Mouse (Mus musculus): Measurements from ENCODE around the gene Gcgr. TPM values are rescaled to one million over a fixed set of nuclear protein-coding genes. Genes with fewer than 3 reads are reported as not detected.
"Not testable (repeated sequence)": the region's sequence is repeated elsewhere in the genome, so short reads cannot be mapped to it uniquely, and the experiment has no call there.

Gcgr gene
- polyA plus RNA-seq, 2 experiments = 4.9 to 11.2 TPM

- no peaks in the 10 kb centered on the region for H3K27me3 ChIP-seq (ENCODE audit: control insufficient read depth, insufficient read depth, low read length)
- peaks cover 21% of the 10 kb centered on the region for H3K4me1 ChIP-seq (ENCODE audit: control insufficient read depth, insufficient read depth, low read length)
- H3K9ac ChIP-seq (ENCODE audit: low read depth, low read length, severe bottlenecking) = peak overlapping the region; percentile 85
- ATAC-seq (ENCODE audit: low FRiP score, low read depth) = no peak
- TF ChIP-seq POLR2A (IDR thresholded peaks at IDR 0.05; ENCODE audit: borderline replicate concordance, extremely low read depth, insufficient read depth, insufficient read length) = no peak
- peak overlapping the region; percentile 82 for H3K4me3 ChIP-seq (replicated peaks; ENCODE audit: low read length)
- 69% methylated on average over 8 of the region's 8 CpGs for WGBS
- no peaks in the 10 kb centered on the region for H3K9me3 ChIP-seq (ENCODE audit: control insufficient read depth, low read length)
- peak overlapping the region; percentile 93 for H3K27ac ChIP-seq (replicated peaks; ENCODE audit: low read depth, low read length)
- H3K36me3 ChIP-seq (ENCODE audit: control insufficient read depth, insufficient read depth, low read length) = peaks cover 55% of the 10 kb centered on the region
- H3K4me2 ChIP-seq (replicated peaks; ENCODE audit: low read depth, low read length, severe bottlenecking) = peak overlapping the region; percentile 96
- no peak for DNase-seq (ENCODE audit: low spot score)
Observed at GRCm38 (mm10) chr11:120582268-120582981, 51.9 kb downstream of the Gcgr start.

GRCm38 (mm10) chr11:120582982-120583293 is 52.4 kb downstream of the Gcgr start:
- H3K9me3 ChIP-seq (ENCODE audit: control insufficient read depth, low read length); ATAC-seq (ENCODE audit: low FRiP score, low read depth); H3K9ac ChIP-seq (ENCODE audit: low read depth, low read length, severe bottlenecking); H3K4me2 ChIP-seq (replicated peaks; ENCODE audit: low read depth, low read length, severe bottlenecking); DNase-seq (ENCODE audit: low spot score); H3K27me3 ChIP-seq (ENCODE audit: control insufficient read depth, insufficient read depth, low read length); H3K27ac ChIP-seq (replicated peaks; ENCODE audit: low read depth, low read length); H3K4me3 ChIP-seq (replicated peaks; ENCODE audit: low read length): not testable (repeated sequence)
- H3K36me3 ChIP-seq (ENCODE audit: control insufficient read depth, insufficient read depth, low read length) = peaks cover 55% of the 10 kb centered on the region
- 85% methylated on average over 2 of the region's 2 CpGs for WGBS
- H3K4me1 ChIP-seq (ENCODE audit: control insufficient read depth, insufficient read depth, low read length) = peaks cover 21% of the 10 kb centered on the region

- Histone ChIP-seq H3K9me3 (ENCODE audit: control insufficient read depth, low read length) (no peaks in the 10 kb centered on the region), H3K36me3 (ENCODE audit: control insufficient read depth, insufficient read depth, low read length) (peaks cover 55% of the 10 kb centered on the region), H3K9ac (ENCODE audit: low read depth, low read length, severe bottlenecking) (no peak overlapping the region), H3K27me3 (ENCODE audit: control insufficient read depth, insufficient read depth, low read length) (no peaks in the 10 kb centered on the region), H3K27ac (replicated peaks; ENCODE audit: low read depth, low read length) (no peak overlapping the region), H3K4me3 (replicated peaks; ENCODE audit: low read length) (no peak overlapping the region), H3K4me2 (replicated peaks; ENCODE audit: low read depth, low read length, severe bottlenecking) (no peak overlapping the region), H3K4me1 (ENCODE audit: control insufficient read depth, insufficient read depth, low read length) (peaks cover 21% of the 10 kb centered on the region)
- no peak for ATAC-seq (ENCODE audit: low FRiP score, low read depth)
- DNase-seq (ENCODE audit: low spot score) = no peak
- no peak for TF ChIP-seq POLR2A (IDR thresholded peaks at IDR 0.05; ENCODE audit: borderline replicate concordance, extremely low read depth, insufficient read depth, insufficient read length)
- WGBS = 100% methylated on average over 1 of the region's 1 CpGs
Observed at GRCm38 (mm10) chr11:120583937-120584336, 53.4 kb downstream of the Gcgr start.

- DNase-seq (ENCODE audit: low spot score) (no peak), ATAC-seq (ENCODE audit: low FRiP score, low read depth) (no peak)
- no peak for TF ChIP-seq POLR2A (IDR thresholded peaks at IDR 0.05; ENCODE audit: borderline replicate concordance, extremely low read depth, insufficient read depth, insufficient read length)
- H3K4me3 ChIP-seq (replicated peaks; ENCODE audit: low read length) = no peak overlapping the region
- H3K27ac ChIP-seq (replicated peaks; ENCODE audit: low read depth, low read length) = no peak overlapping the region
- H3K4me2 ChIP-seq (replicated peaks; ENCODE audit: low read depth, low read length, severe bottlenecking) = no peak overlapping the region
- peaks cover 87% of the 10 kb centered on the region for H3K36me3 ChIP-seq (ENCODE audit: control insufficient read depth, insufficient read depth, low read length)
- no peak overlapping the region for H3K9ac ChIP-seq (ENCODE audit: low read depth, low read length, severe bottlenecking)
- H3K4me1 ChIP-seq (ENCODE audit: control insufficient read depth, insufficient read depth, low read length) = no peaks in the 10 kb centered on the region
- no peaks in the 10 kb centered on the region for H3K9me3 ChIP-seq (ENCODE audit: control insufficient read depth, low read length)
- whole genome bisulfite sequencing = 92% methylated on average over 6 of the region's 6 CpGs
- no peaks in the 10 kb centered on the region for H3K27me3 ChIP-seq (ENCODE audit: control insufficient read depth, insufficient read depth, low read length)
Observed at GRCm38 (mm10) chr11:120588531-120588930, 58.0 kb downstream of the Gcgr start.

Other genes with a start within 250 kb of the Gcgr start
Only the 30 nearest of the 31 such genes appear.
- gene Actg1, start 182.2 kb upstream of the Gcgr start, polyA plus RNA-seq (2012; rRNA removed) = 1,359 and 1,631 TPM in 2 replicates
- gene Actg1, start 182.2 kb upstream of the Gcgr start, polyA plus RNA-seq (2014; fragmentation: Nextera tagmentation; extraction: Ambion mirVana) = 2,223 and 2,513 TPM in 2 replicates
- 0.32 and 0.36 TPM in 2 replicates for gene Fscn2, start 169.2 kb upstream of the Gcgr start, polyA plus RNA-seq (2012; rRNA removed)
- gene Fscn2, start 169.2 kb upstream of the Gcgr start, polyA plus RNA-seq (2014; fragmentation: Nextera tagmentation; extraction: Ambion mirVana) = 0.88 and 1.6 TPM in 2 replicates
- 45.0 and 64.7 TPM in 2 replicates for gene Faap100, start 151.9 kb upstream of the Gcgr start, polyA plus RNA-seq (2012; rRNA removed)
- 33.9 and 42.0 TPM in 2 replicates for gene Faap100, start 151.9 kb upstream of the Gcgr start, polyA plus RNA-seq (2014; fragmentation: Nextera tagmentation; extraction: Ambion mirVana)
- gene Nploc4, start 93.0 kb upstream of the Gcgr start, polyA plus RNA-seq (2012; rRNA removed) = 51.5 and 59.2 TPM in 2 replicates
- gene Nploc4, start 93.0 kb upstream of the Gcgr start, polyA plus RNA-seq (2014; fragmentation: Nextera tagmentation; extraction: Ambion mirVana) = 38.8 and 41.8 TPM in 2 replicates
- gene Tspan10, start 88.1 kb upstream of the Gcgr start, polyA plus RNA-seq (2012; rRNA removed) = 0.20 and 0.23 TPM in 2 replicates
- gene Tspan10, start 88.1 kb upstream of the Gcgr start, polyA plus RNA-seq (2014; fragmentation: Nextera tagmentation; extraction: Ambion mirVana) = not detected in 2 replicates
- 0.31 and 0.70 TPM in 2 replicates for gene Pde6g, start 77.2 kb upstream of the Gcgr start, polyA plus RNA-seq (2012; rRNA removed)
- not detected in 2 replicates for gene Pde6g, start 77.2 kb upstream of the Gcgr start, polyA plus RNA-seq (2014; fragmentation: Nextera tagmentation; extraction: Ambion mirVana)
- gene Oxld1, start 72.6 kb upstream of the Gcgr start, polyA plus RNA-seq (2012; rRNA removed) = 12.3 and 14.7 TPM in 2 replicates
- 12.8 and 14.3 TPM in 2 replicates for gene Oxld1, start 72.6 kb upstream of the Gcgr start, polyA plus RNA-seq (2014; fragmentation: Nextera tagmentation; extraction: Ambion mirVana)
- 42.1 and 43.0 TPM in 2 replicates for gene Ccdc137, start 72.6 kb upstream of the Gcgr start, polyA plus RNA-seq (2012; rRNA removed)
- 29.2 TPM in 2 replicates for gene Ccdc137, start 72.6 kb upstream of the Gcgr start, polyA plus RNA-seq (2014; fragmentation: Nextera tagmentation; extraction: Ambion mirVana)
- gene Arl16, start 63.1 kb upstream of the Gcgr start, polyA plus RNA-seq (2012; rRNA removed) = 45.2 and 52.7 TPM in 2 replicates
- gene Arl16, start 63.1 kb upstream of the Gcgr start, polyA plus RNA-seq (2014; fragmentation: Nextera tagmentation; extraction: Ambion mirVana) = 48.9 and 49.7 TPM in 2 replicates
- 87.0 and 101 TPM in 2 replicates for gene Mrpl12, start 46.1 kb upstream of the Gcgr start, polyA plus RNA-seq (2012; rRNA removed)
- 127 and 142 TPM in 2 replicates for gene Mrpl12, start 46.1 kb upstream of the Gcgr start, polyA plus RNA-seq (2014; fragmentation: Nextera tagmentation; extraction: Ambion mirVana)
- gene Slc25a10, start 38.9 kb upstream of the Gcgr start, polyA plus RNA-seq (2012; rRNA removed) = 54.4 and 75.1 TPM in 2 replicates
- 44.1 and 44.4 TPM in 2 replicates for gene Slc25a10, start 38.9 kb upstream of the Gcgr start, polyA plus RNA-seq (2014; fragmentation: Nextera tagmentation; extraction: Ambion mirVana)
- gene Mcrip1, start 19.0 kb downstream of the Gcgr start, polyA plus RNA-seq (2012; rRNA removed) = 203 and 265 TPM in 2 replicates
- gene Mcrip1, start 19.0 kb downstream of the Gcgr start, polyA plus RNA-seq (2014; fragmentation: Nextera tagmentation; extraction: Ambion mirVana) = 271 and 274 TPM in 2 replicates
- 2.7 and 3.7 TPM in 2 replicates for gene Ppp1r27, start 20.4 kb downstream of the Gcgr start, polyA plus RNA-seq (2012; rRNA removed)
- 3.3 and 3.5 TPM in 2 replicates for gene Ppp1r27, start 20.4 kb downstream of the Gcgr start, polyA plus RNA-seq (2014; fragmentation: Nextera tagmentation; extraction: Ambion mirVana)
- gene P4hb, start 42.6 kb downstream of the Gcgr start, polyA plus RNA-seq (2012; rRNA removed) = 569 and 645 TPM in 2 replicates
- 968 and 988 TPM in 2 replicates for gene P4hb, start 42.6 kb downstream of the Gcgr start, polyA plus RNA-seq (2014; fragmentation: Nextera tagmentation; extraction: Ambion mirVana)
- gene Arhgdia, start 50.9 kb downstream of the Gcgr start, polyA plus RNA-seq (2012; rRNA removed) = 610 and 750 TPM in 2 replicates
- gene Arhgdia, start 50.9 kb downstream of the Gcgr start, polyA plus RNA-seq (2014; fragmentation: Nextera tagmentation; extraction: Ambion mirVana) = 566 and 572 TPM in 2 replicates
- 96.8 and 143 TPM in 2 replicates for gene Alyref, start 67.7 kb downstream of the Gcgr start, polyA plus RNA-seq (2012; rRNA removed)
- 478 TPM in 2 replicates for gene Alyref, start 67.7 kb downstream of the Gcgr start, polyA plus RNA-seq (2014; fragmentation: Nextera tagmentation; extraction: Ambion mirVana)
- 190 and 205 TPM in 2 replicates for gene Anapc11, start 67.7 kb downstream of the Gcgr start, polyA plus RNA-seq (2012; rRNA removed)
- gene Anapc11, start 67.7 kb downstream of the Gcgr start, polyA plus RNA-seq (2014; fragmentation: Nextera tagmentation; extraction: Ambion mirVana) = 248 and 254 TPM in 2 replicates
- gene Npb, start 77.8 kb downstream of the Gcgr start, polyA plus RNA-seq (2012; rRNA removed) = 2.1 and 3.3 TPM in 2 replicates
- 2.1 and 2.7 TPM in 2 replicates for gene Npb, start 77.8 kb downstream of the Gcgr start, polyA plus RNA-seq (2014; fragmentation: Nextera tagmentation; extraction: Ambion mirVana)
- 247 and 305 TPM in 2 replicates for gene Pcyt2, start 87.2 kb downstream of the Gcgr start, polyA plus RNA-seq (2012; rRNA removed)
- gene Pcyt2, start 87.2 kb downstream of the Gcgr start, polyA plus RNA-seq (2014; fragmentation: Nextera tagmentation; extraction: Ambion mirVana) = 101 and 119 TPM in 2 replicates
- 43.7 and 47.0 TPM in 2 replicates for gene Sirt7, start 94.5 kb downstream of the Gcgr start, polyA plus RNA-seq (2012; rRNA removed)
- gene Sirt7, start 94.5 kb downstream of the Gcgr start, polyA plus RNA-seq (2014; fragmentation: Nextera tagmentation; extraction: Ambion mirVana) = 27.5 and 28.9 TPM in 2 replicates
- 56.9 and 67.7 TPM in 2 replicates for gene Mafg, start 102.9 kb downstream of the Gcgr start, polyA plus RNA-seq (2012; rRNA removed)
- 26.1 and 30.5 TPM in 2 replicates for gene Mafg, start 102.9 kb downstream of the Gcgr start, polyA plus RNA-seq (2014; fragmentation: Nextera tagmentation; extraction: Ambion mirVana)
- 66.4 and 78.8 TPM in 2 replicates for gene Pycr1, start 113.1 kb downstream of the Gcgr start, polyA plus RNA-seq (2012; rRNA removed)
- 50.3 and 56.9 TPM in 2 replicates for gene Pycr1, start 113.1 kb downstream of the Gcgr start, polyA plus RNA-seq (2014; fragmentation: Nextera tagmentation; extraction: Ambion mirVana)
- 0.22 and 0.60 TPM in 2 replicates for gene Myadml2, start 117.5 kb downstream of the Gcgr start, polyA plus RNA-seq (2012; rRNA removed)
- 0.68 and 1.6 TPM in 2 replicates for gene Myadml2, start 117.5 kb downstream of the Gcgr start, polyA plus RNA-seq (2014; fragmentation: Nextera tagmentation; extraction: Ambion mirVana)
- 12.8 and 17.7 TPM in 2 replicates for gene Notum, start 130.5 kb downstream of the Gcgr start, polyA plus RNA-seq (2012; rRNA removed)
- gene Notum, start 130.5 kb downstream of the Gcgr start, polyA plus RNA-seq (2014; fragmentation: Nextera tagmentation; extraction: Ambion mirVana) = 4.6 and 4.7 TPM in 2 replicates
- 73.9 and 88.6 TPM in 2 replicates for gene Aspscr1, start 142.3 kb downstream of the Gcgr start, polyA plus RNA-seq (2012; rRNA removed)
- gene Aspscr1, start 142.3 kb downstream of the Gcgr start, polyA plus RNA-seq (2014; fragmentation: Nextera tagmentation; extraction: Ambion mirVana) = 96.1 and 101 TPM in 2 replicates
- 101 and 107 TPM in 2 replicates for gene Cenpx, start 183.0 kb downstream of the Gcgr start, polyA plus RNA-seq (2012; rRNA removed)
- gene Cenpx, start 183.0 kb downstream of the Gcgr start, polyA plus RNA-seq (2014; fragmentation: Nextera tagmentation; extraction: Ambion mirVana) = 159 and 161 TPM in 2 replicates
- 91.3 and 98.3 TPM in 2 replicates for gene Lrrc45, start 183.2 kb downstream of the Gcgr start, polyA plus RNA-seq (2012; rRNA removed)
- 48.1 and 51.7 TPM in 2 replicates for gene Lrrc45, start 183.2 kb downstream of the Gcgr start, polyA plus RNA-seq (2014; fragmentation: Nextera tagmentation; extraction: Ambion mirVana)
- 90.1 and 95.1 TPM in 2 replicates for gene Rac3, start 190.8 kb downstream of the Gcgr start, polyA plus RNA-seq (2012; rRNA removed)
- 14.1 and 18.3 TPM in 2 replicates for gene Rac3, start 190.8 kb downstream of the Gcgr start, polyA plus RNA-seq (2014; fragmentation: Nextera tagmentation; extraction: Ambion mirVana)
- gene Dcxr, start 196.6 kb downstream of the Gcgr start, polyA plus RNA-seq (2012; rRNA removed) = 18.5 and 21.4 TPM in 2 replicates
- gene Dcxr, start 196.6 kb downstream of the Gcgr start, polyA plus RNA-seq (2014; fragmentation: Nextera tagmentation; extraction: Ambion mirVana) = 21.8 and 26.2 TPM in 2 replicates
- gene Cbr2, start 201.4 kb downstream of the Gcgr start, polyA plus RNA-seq (2012; rRNA removed) = 11.9 and 19.6 TPM in 2 replicates
- gene Cbr2, start 201.4 kb downstream of the Gcgr start, polyA plus RNA-seq (2014; fragmentation: Nextera tagmentation; extraction: Ambion mirVana) = 7.3 and 10.8 TPM in 2 replicates

Data from limb, embryonic 14.5 days (tissue).